Mouse (Mus musculus) small intestine, adult 2 months (tissue): Measurements from ENCODE around the gene Lmx1b.

ENCODE experiments used
- CTCF ChIP-seq: fragments of 200-500 bp; IDR thresholded peaks from 2 replicates; pipeline ENCODE4 v1.5.1; 2012; ENCODE audit warnings: low read depth, mild to moderate bottlenecking, control low read depth, inconsistent platforms, low read length, moderate library complexity, mixed read lengths; ENCODE audit not compliant: insufficient replicate concordance, insufficient read length; ENCODE audit errors: extremely low read depth
- POLR2A ChIP-seq: fragments of 200-500 bp; IDR thresholded peaks from 2 replicates; pipeline ENCODE4 v1.6.1; 2012; ENCODE audit warnings: low read depth, mild to moderate bottlenecking, control low read depth, inconsistent platforms, low read length, moderate library complexity

DNA sequence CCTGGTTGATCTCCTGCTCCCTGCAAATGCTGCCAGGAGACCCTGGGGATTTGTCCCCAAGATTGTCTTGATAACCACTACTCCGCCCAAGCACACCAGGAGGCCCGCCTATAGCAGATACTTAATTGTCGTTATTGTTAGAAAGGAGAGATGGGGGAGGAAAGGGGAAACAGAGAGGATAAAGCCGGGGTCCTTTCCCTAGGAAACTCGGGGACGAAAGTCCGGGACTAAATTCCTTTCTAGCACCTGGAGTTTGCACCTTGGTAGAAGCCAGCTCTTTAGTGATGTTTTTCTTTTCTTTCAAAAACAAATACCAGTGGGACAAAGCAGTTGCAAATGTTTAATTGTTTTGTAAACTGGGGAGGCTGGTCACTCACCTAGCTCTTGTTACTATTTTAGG lies 3.0 kb downstream of the Lmx1b start:
- no peak for TF ChIP-seq CTCF
- no peak for TF ChIP-seq POLR2A
